Mouse (Mus musculus): ENCODE results near the gene Cdca3.

Cdca3 gene

GRCm38 (mm10) chr6:124831649-124832048 is 2.3 kb downstream of the Cdca3 start:
- DNase-seq (ENCODE audit: low read depth, low spot score): no peak

- no peak for DNase-seq (ENCODE audit: low read depth, low spot score)
Observed at GRCm38 (mm10) chr6:124834512-124835081, 5.2 kb downstream of the Cdca3 start.

GRCm38 (mm10) chr6:124835531-124835930 is 6.2 kb downstream of the Cdca3 start:
- no peak for DNase-seq (ENCODE audit: low read depth, low spot score)

GRCm38 (mm10) chr6:124836411-124836810 is 7.1 kb downstream of the Cdca3 start:
- DNase-seq (ENCODE audit: low read depth, low spot score): no peak

GRCm38 (mm10) chr6:124839805-124840204 is 10.5 kb downstream of the Cdca3 start:
- DNase-seq (ENCODE audit: low read depth, low spot score): no peak

- DNase-seq (ENCODE audit: low read depth, low spot score): no peak
Observed at GRCm38 (mm10) chr6:124840241-124841167, 11.2 kb downstream of the Cdca3 start, which contains the start of gene Gnb3. TSS of gene Gnb3 (minus strand) at chr6:124840275.

- peak; percentile 92 for DNase-seq (ENCODE audit: low read depth, low spot score)
Observed at GRCm38 (mm10) chr6:124847305-124847704, 18.0 kb downstream of the Cdca3 start.

DNA sequence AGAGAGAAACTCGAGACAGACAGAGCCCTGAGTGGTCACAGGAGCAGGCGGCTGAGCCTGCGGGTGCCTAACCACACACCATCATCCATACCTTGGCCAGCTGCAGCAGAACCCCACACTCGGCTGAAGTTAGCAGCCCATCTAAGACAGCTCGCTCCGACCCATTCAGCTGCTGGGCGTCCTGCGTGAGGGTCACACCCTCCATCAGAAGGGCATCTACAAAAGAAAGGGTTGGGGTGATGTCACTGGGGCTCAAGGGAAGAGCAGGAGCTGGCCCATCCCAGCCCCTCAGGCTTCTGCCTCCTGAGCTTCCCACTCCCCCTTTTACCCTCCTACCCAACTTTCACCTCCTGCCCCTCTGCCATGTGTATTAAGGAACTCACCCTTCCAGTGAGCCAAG is 21.2 kb downstream of the Cdca3 start:
- no peak for DNase-seq (ENCODE audit: low read depth, low spot score)

GRCm38 (mm10) chr6:124854647-124855046 is 25.3 kb downstream of the Cdca3 start:
- no peak for DNase-seq (ENCODE audit: low read depth, low spot score)

DNA sequence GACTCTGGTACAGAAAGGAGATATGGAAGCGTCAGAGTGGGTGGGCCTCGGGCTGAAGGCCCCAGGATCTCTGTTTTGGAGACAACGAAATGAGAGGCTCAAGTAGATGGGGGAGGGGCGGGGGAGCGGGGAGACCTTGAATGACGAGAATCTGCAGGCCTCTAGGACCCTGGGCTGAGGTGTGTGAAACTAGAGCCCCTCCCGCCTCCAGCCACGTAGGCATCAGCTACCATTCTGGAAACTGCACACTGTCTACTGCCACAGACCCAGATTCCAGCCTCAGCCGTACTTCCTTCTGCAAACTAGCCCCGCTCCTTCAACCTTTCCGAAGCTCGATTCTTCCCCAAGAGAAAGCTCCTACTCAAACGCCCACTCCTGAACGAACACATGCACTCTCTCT is 27.0 kb downstream of the Cdca3 start:
- peak; percentile 17 for DNase-seq (ENCODE audit: low read depth, low spot score)

DNA sequence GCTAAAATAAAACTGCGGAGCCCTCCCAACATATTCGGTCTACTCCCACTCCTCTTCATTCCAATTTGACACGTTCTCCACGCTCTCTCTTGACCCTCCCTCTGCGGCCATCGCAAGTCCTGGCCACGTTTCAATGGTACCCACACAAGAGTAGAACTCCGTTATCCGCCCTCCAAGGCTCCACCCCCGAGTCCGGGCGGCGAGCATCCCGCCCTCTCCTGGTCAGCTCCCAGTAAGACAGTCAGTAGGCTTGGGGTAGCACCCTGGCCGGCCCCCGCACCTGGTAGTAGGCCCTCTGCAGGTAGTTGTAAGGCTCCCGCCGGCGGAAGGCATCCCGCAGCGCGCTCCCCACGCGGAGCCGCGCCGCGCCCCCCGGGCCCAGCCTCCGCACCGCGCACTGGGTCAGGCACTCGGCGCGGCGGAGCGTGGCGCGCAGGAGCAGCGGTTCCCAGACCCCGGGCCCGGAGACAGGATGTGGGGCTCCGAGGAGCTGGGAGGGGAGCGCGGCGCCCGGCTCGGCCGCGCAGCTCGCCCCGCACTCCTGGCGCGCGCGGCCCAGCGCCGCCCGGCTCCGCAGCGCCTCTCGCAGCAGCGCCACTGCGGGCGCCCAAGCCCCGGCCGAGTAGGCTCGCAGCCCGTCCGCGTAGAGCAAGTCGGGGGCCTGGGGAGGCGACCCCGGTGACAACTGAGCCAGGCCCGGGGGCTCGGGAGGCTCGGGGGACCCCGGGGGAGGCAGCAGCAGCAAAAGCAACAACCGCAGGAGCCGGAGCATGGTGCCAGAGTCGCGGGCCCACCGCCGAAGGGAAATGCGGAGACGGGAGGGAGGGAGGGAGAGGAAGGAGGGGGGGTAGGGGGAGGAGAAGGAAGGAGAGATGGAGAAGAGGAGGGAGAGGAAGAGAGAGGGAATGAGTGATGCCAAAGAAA is 27.8 kb downstream of the Cdca3 start, which contains the start of gene P3h3:
TSS of gene P3h3 (minus strand) at position 837 of the 924 bp plus-strand sequence.
- peak; percentile 80 for DNase-seq (ENCODE audit: low read depth, low spot score)

DNA sequence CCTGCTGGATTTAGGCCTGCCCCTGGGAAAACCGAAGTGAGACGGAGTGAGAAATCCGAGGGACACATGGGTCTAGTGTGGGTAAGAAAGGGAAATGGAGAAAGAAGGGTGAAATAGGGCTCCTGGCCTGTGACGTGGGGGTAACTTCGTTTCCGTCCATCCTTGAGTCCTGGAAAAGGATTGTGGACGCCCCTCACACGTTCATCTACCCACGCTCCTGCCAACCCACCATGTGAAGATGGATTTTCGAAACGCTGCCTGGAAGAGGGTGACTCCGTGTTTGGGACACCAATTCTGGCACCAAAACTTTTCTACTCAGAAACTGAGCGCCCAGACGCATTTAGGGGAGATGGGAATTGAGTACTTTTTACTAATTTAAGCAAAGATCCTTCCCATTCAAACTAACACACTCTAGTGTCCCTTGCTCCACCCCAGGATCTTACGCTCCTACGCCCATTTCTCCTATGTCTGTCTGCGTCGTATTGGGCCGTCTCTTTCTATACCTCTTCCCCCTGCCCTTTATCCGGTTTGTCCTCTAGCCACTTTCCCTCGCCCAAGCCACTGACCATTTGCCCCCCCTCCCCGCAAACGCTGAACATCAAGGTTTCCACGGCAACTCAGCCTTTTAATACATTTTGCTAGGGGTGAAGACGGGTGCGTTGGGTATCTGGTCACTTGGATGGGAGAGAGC is 28.6 kb downstream of the Cdca3 start:
- peak; percentile 21 for DNase-seq (ENCODE audit: low read depth, low spot score)

GRCm38 (mm10) chr6:124858561-124859318 is 29.4 kb downstream of the Cdca3 start:
- no peak for DNase-seq (ENCODE audit: low read depth, low spot score)

GRCm38 (mm10) chr6:124859725-124860124 is 30.4 kb downstream of the Cdca3 start:
- peak; percentile 93 for DNase-seq (ENCODE audit: low read depth, low spot score)

DNA sequence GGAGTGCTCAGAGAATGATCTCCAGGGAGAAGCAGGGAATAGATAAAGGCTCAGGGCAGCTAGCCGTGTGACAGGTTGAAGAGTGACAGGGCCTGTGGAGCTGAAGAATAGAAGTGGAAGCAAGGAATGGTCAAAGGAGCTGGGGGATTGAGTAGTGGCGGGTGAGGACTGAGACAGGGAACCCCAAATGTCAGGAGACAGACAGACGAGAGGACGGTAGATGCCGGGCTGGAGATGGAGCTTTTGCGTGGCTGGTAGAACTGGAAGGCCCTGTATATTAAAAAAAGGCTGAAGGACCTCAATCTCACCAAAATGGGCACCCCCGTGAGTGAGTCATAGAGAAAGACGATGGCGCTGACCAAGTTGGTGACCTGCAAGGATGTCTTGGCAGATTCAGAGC is 31.2 kb downstream of the Cdca3 start:
- no peak for DNase-seq (ENCODE audit: low read depth, low spot score)

- no peak for DNase-seq (ENCODE audit: low read depth, low spot score)
Observed at GRCm38 (mm10) chr6:124861266-124861665, 31.9 kb downstream of the Cdca3 start.

- no peak for DNase-seq (ENCODE audit: low read depth, low spot score)
Observed at GRCm38 (mm10) chr6:124861802-124862201, 32.5 kb downstream of the Cdca3 start.

GRCm38 (mm10) chr6:124862406-124863124 is 33.2 kb downstream of the Cdca3 start:
- DNase-seq (ENCODE audit: low read depth, low spot score): no peak

- no peak for DNase-seq (ENCODE audit: low read depth, low spot score)
Observed at GRCm38 (mm10) chr6:124863125-124863657, 33.8 kb downstream of the Cdca3 start.
